Mouse (Mus musculus): ENCODE data around the gene Cdkn3. TPM values are rescaled to one million over a fixed set of nuclear protein-coding genes. Genes with fewer than 3 reads are reported as not detected.

Gene Cdkn3
- polyA plus RNA-seq, 1 experiment from 2014 or later: 5.2 TPM

- Histone ChIP-seq H3K27me3 (replicated peaks; ENCODE audit: insufficient read depth, low read length) (no peaks in the 10 kb centered on the region), H3K4me1 (ENCODE audit: insufficient read depth, low read depth, low read length) (no peaks in the 10 kb centered on the region), H3K4me2 (replicated peaks; ENCODE audit: low read depth, low read length) (no peak overlapping the region), H3K9me3 (ENCODE audit: low read length) (peaks cover 3% of the 10 kb centered on the region; the same call in 1 of the 2 replicates), H3K9ac (replicated peaks; ENCODE audit: low read depth) (no peak overlapping the region), H3K4me3 (ENCODE audit: low read depth, low read length) (no peak overlapping the region), H3K27ac (ENCODE audit: low read length) (no peak overlapping the region), H3K36me3 (ENCODE audit: insufficient read depth, low read length) (peaks cover 29% of the 10 kb centered on the region)
- WGBS: 93% methylated on average over 7 of the region's 7 CpGs
- DNase-seq (ENCODE audit: low spot score): no peak
- ATAC-seq: no peak
- TF ChIP-seq CTCF (IDR thresholded peaks at IDR 0.05): peak; percentile 44
- no peak for TF ChIP-seq EP300 (IDR thresholded peaks at IDR 0.05)
These were observed 18.9 kb downstream of the Cdkn3 start for GRCm38 (mm10) chr14:46779217-46779616.

DNA sequence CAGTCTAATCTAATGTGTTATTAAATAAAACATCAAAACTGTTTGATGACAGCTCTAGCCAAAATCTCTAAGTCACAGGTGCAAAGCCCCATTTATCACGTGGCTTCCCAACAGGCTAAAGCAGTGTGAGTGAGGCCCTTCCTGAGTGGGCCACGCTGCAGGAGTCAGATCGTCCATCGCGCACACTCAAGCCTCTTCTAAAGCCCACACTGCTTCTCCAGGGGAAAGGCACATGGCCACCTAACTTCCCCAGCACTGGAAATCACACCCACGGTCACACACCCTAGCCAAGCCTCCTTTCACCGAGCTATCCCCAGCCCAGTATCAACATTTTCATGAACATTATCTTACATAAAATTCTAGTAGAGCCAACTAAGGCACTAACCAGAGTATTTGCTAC, 20.7 kb downstream of the Cdkn3 start:
- Histone ChIP-seq H3K9ac (replicated peaks; ENCODE audit: low read depth) (no peak overlapping the region), H3K36me3 (ENCODE audit: insufficient read depth, low read length) (peaks cover 29% of the 10 kb centered on the region), H3K27ac (ENCODE audit: low read length) (no peak overlapping the region), H3K9me3 (ENCODE audit: low read length) (peaks cover 3% of the 10 kb centered on the region; the same call in 1 of the 2 replicates), H3K27me3 (replicated peaks; ENCODE audit: insufficient read depth, low read length) (no peaks in the 10 kb centered on the region), H3K4me3 (ENCODE audit: low read depth, low read length) (no peak overlapping the region), H3K4me2 (replicated peaks; ENCODE audit: low read depth, low read length) (no peak overlapping the region), H3K4me1 (ENCODE audit: insufficient read depth, low read depth, low read length) (no peaks in the 10 kb centered on the region)
- TF ChIP-seq EP300 (IDR thresholded peaks at IDR 0.05) (no peak), CTCF (IDR thresholded peaks at IDR 0.05) (no peak)
- ATAC-seq (no peak), DNase-seq (ENCODE audit: low spot score) (no peak)
- WGBS: 91% methylated on average over 7 of the region's 7 CpGs

- Histone ChIP-seq H3K9ac (replicated peaks; ENCODE audit: low read depth) (no peak overlapping the region), H3K36me3 (ENCODE audit: insufficient read depth, low read length) (peaks cover 24% of the 10 kb centered on the region; the same call in 1 of the 2 replicates), H3K4me1 (ENCODE audit: insufficient read depth, low read depth, low read length) (peaks cover 7% of the 10 kb centered on the region; the same call in 1 of the 2 replicates), H3K27me3 (replicated peaks; ENCODE audit: insufficient read depth, low read length) (no peaks in the 10 kb centered on the region), H3K9me3 (ENCODE audit: low read length) (peaks cover 3% of the 10 kb centered on the region; the same call in 1 of the 2 replicates), H3K27ac (ENCODE audit: low read length) (no peak overlapping the region), H3K4me2 (replicated peaks; ENCODE audit: low read depth, low read length) (no peak overlapping the region), H3K4me3 (ENCODE audit: low read depth, low read length) (no peak overlapping the region)
- TF ChIP-seq CTCF (IDR thresholded peaks at IDR 0.05): no peak
- no peak for TF ChIP-seq EP300 (IDR thresholded peaks at IDR 0.05)
- DNase-seq (ENCODE audit: low spot score) (no peak), ATAC-seq (no peak)
- 80% methylated on average over 8 of the region's 8 CpGs for WGBS
These were observed 22.0 kb downstream of the Cdkn3 start for GRCm38 (mm10) chr14:46782187-46782828.

DNA sequence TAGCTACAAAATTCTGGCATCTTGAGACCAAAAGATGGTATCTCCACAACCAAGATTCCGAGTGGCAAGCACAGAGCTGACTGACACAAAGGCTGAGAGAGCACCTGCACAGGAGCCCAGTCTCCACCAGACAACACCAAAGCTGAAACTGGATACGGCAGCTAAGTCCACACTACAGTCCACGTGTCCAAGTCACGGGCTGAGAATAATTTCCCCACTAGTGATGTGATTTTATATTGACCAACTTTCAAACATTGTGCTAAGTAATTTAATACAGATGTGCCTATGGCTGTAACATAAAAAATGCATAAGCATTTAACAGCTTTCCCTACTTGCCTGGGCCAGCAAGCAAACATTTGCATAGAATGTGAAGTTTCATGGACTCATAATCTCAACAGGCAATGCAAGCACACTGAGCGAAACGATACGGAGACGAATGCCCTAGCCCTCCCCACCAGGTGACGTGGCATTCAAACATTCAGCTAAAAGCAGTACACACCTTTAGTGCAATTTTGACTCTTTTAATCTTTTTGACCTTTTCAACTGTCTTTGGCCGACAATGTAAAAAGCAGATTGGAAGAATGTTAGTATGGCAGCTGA, 23.1 kb downstream of the Cdkn3 start:
- Histone ChIP-seq H3K4me3 (ENCODE audit: low read depth, low read length) (no peak overlapping the region), H3K4me1 (ENCODE audit: insufficient read depth, low read depth, low read length) (peaks cover 8% of the 10 kb centered on the region; the same call in 1 of the 2 replicates), H3K4me2 (replicated peaks; ENCODE audit: low read depth, low read length) (no peak overlapping the region), H3K27ac (ENCODE audit: low read length) (no peak overlapping the region), H3K9me3 (ENCODE audit: low read length) (peaks cover 3% of the 10 kb centered on the region; the same call in 1 of the 2 replicates), H3K36me3 (ENCODE audit: insufficient read depth, low read length) (peaks cover 15% of the 10 kb centered on the region; the same call in 1 of the 2 replicates), H3K9ac (replicated peaks; ENCODE audit: low read depth) (no peak overlapping the region), H3K27me3 (replicated peaks; ENCODE audit: insufficient read depth, low read length) (no peaks in the 10 kb centered on the region)
- TF ChIP-seq EP300 (IDR thresholded peaks at IDR 0.05) (no peak), CTCF (IDR thresholded peaks at IDR 0.05) (no peak)
- ATAC-seq: no peak
- 80% methylated on average over 10 of the region's 10 CpGs for WGBS
- no peak for DNase-seq (ENCODE audit: low spot score)

DNA sequence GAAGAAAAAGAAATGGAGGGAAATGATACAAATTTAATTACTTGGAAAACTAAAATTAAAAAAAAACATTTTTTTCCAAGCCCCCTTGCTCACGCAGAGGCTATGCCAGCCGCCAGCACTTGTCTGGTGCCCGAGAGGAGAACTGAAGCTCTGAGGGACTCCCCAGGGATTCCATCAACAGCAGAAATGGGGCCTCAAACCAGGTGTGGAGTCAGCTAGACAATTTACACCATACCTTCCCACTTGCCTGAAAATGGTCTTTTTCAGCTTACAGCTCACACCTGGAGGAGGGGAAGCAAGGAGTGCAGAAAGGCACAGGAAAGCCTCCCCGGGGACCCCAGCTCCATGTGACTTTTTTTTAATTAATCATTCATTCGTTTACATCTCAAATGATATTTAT, 24.9 kb downstream of the Cdkn3 start:
- Histone ChIP-seq H3K27ac (ENCODE audit: low read length) (no peak overlapping the region), H3K27me3 (replicated peaks; ENCODE audit: insufficient read depth, low read length) (no peaks in the 10 kb centered on the region), H3K36me3 (ENCODE audit: insufficient read depth, low read length) (no peaks in the 10 kb centered on the region; the same call in 1 of the 2 replicates), H3K4me1 (ENCODE audit: insufficient read depth, low read depth, low read length) (peaks cover 8% of the 10 kb centered on the region; the same call in 1 of the 2 replicates), H3K4me2 (replicated peaks; ENCODE audit: low read depth, low read length) (no peak overlapping the region), H3K4me3 (ENCODE audit: low read depth, low read length) (no peak overlapping the region), H3K9ac (replicated peaks; ENCODE audit: low read depth) (no peak overlapping the region), H3K9me3 (ENCODE audit: low read length) (no peaks in the 10 kb centered on the region)
- ATAC-seq (no peak), DNase-seq (ENCODE audit: low spot score) (no peak)
- no peak for TF ChIP-seq EP300 (IDR thresholded peaks at IDR 0.05)
- TF ChIP-seq CTCF (IDR thresholded peaks at IDR 0.05): no peak
- WGBS: 89% methylated on average over 5 of the region's 5 CpGs

DNA sequence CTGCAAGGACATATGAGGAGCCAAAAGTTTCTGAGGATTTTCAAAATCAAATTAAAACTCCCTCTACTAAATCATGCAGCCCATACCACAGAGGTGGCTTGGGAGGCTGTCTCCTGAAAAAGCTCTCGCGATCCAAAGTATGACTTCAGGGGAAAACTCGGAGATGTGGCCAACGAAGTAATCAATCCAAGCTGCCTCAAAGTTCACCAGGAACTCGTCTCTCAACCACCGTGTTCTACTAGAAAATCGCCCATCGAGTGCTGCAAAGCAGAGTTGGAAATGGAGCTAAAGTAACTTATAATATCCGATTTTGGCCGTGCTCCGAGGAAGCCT, 27.1 kb downstream of the Cdkn3 start:
- Histone ChIP-seq H3K4me2 (replicated peaks; ENCODE audit: low read depth, low read length) (peak overlapping the region; percentile 73), H3K27me3 (replicated peaks; ENCODE audit: insufficient read depth, low read length) (no peaks in the 10 kb centered on the region), H3K4me1 (ENCODE audit: insufficient read depth, low read depth, low read length) (peaks cover 8% of the 10 kb centered on the region; the same call in 1 of the 2 replicates), H3K4me3 (ENCODE audit: low read depth, low read length) (peak overlapping the region; percentile 96), H3K27ac (ENCODE audit: low read length) (peak overlapping the region; percentile 95), H3K9ac (replicated peaks; ENCODE audit: low read depth) (peak overlapping the region; percentile 94), H3K36me3 (ENCODE audit: insufficient read depth, low read length) (no peaks in the 10 kb centered on the region; the same call in 1 of the 2 replicates), H3K9me3 (ENCODE audit: low read length) (no peaks in the 10 kb centered on the region)
- DNase-seq (ENCODE audit: low spot score) (peak; percentile 42), ATAC-seq (no peak)
- WGBS: under 1% methylated on average over 11 of the region's 11 CpGs
- no peak for TF ChIP-seq EP300 (IDR thresholded peaks at IDR 0.05)
- TF ChIP-seq CTCF (IDR thresholded peaks at IDR 0.05): no peak

Data from lung, postnatal 0 days (tissue).